Mouse (Mus musculus): ENCODE measurements around the gene Cdh13. TPM values are rescaled to one million over a fixed set of nuclear protein-coding genes. Genes with fewer than 3 reads are reported as not detected.

Cdh13 gene
- polyA plus RNA-seq, 1 experiment from 2014 or later = 2.4 TPM

DNA sequence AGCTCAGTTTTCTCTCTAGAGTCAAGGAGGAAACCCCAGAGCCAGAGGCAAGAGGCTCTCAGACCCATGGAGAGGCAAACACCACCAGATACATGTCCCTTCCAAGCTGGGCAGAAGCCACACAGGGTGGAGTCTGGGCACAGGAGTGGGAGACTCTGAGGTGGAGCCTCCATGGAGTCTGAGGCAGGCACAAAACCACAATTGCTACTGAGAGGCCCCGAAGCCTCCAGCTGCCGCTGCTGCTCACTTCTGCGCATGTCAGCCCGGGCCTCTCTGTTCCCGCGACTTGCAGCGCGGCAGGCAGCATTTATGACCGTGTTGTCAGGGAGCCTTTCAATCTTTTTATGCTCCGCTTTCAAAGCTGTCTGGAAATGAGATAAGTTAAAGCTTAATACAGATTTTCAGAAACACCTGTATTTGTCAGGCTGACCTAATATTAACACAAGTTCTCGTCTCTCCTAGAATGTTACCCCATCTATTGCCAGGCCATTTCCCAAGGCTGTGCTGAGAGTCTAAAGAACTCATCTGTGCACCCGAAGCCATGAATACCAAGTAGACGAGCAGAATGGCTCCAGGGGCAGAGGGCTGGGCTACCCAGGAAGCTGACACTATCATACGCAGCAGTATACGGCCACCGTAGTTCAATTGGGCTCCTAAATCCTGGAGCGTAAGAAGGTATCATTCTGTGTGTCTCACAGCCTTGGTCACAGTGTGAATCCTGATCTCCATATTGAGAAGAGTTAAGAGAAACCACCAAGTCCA, 30.1 kb downstream of the Cdh13 start:
- H3K27ac ChIP-seq (replicated peaks) = no peak overlapping the region; the same call in 1 of the 2 replicates
- H3K4me3 ChIP-seq = no peak overlapping the region
- no peaks in the 10 kb centered on the region for H3K27me3 ChIP-seq (replicated peaks; ENCODE audit: low read depth, poor library complexity, severe bottlenecking)
- 90% methylated on average over 17 of the region's 17 CpGs for WGBS
- H3K9me3 ChIP-seq = no peaks in the 10 kb centered on the region
- H3K36me3 ChIP-seq (replicated peaks) = no peaks in the 10 kb centered on the region
- H3K4me1 ChIP-seq = peaks cover 19% of the 10 kb centered on the region
- DNase-seq (ENCODE audit: low spot score) = no peak

DNA sequence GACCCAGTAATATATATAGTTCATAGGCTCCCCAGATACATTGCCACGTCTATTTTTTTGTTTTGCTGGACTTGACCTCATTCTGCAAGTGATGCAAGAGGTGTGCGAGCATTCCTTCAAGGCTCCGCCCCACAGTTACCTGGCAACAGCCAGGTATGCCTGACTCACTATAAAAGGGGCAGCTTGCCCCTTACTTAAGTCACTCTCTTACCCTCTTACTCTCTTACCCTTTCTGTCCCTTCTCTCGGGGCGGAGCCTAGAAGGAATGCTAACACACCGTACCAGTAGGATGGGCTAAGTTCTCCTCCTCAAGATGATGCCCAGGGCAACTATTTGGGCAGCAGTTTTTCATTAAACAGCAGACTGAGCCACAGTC, 30.6 kb downstream of the Cdh13 start:
- Histone ChIP-seq H3K27me3 (replicated peaks; ENCODE audit: low read depth, poor library complexity, severe bottlenecking) (no peaks in the 10 kb centered on the region), H3K4me1 (peaks cover 14% of the 10 kb centered on the region), H3K27ac (replicated peaks) (no peak overlapping the region), H3K36me3 (replicated peaks) (no peaks in the 10 kb centered on the region), H3K9me3 (no peaks in the 10 kb centered on the region), H3K4me3 (no peak overlapping the region)
- no peak for DNase-seq (ENCODE audit: low spot score)
- WGBS = 84% methylated on average over 6 of the region's 6 CpGs

DNA sequence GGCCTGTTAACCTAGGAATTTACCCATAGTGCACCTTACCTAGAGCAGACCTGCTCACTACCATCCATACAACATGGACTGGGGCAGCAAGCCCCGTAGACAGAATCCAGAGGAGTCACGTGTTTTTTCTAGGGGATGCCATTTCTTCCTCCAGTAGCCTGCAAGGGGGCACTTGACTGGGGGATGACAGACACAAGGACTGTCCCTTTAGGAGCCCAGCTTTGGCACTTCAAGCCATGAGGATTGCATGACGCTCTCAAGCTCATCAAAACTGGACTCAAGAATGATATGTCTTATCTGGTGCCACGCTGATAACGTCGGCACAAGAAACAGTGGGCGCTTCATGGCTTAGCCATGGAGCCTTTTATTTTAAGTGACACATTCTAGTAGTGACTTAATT, 31.4 kb downstream of the Cdh13 start:
- no peak overlapping the region for H3K27ac ChIP-seq (replicated peaks)
- H3K36me3 ChIP-seq (replicated peaks) = no peaks in the 10 kb centered on the region
- H3K27me3 ChIP-seq (replicated peaks; ENCODE audit: low read depth, poor library complexity, severe bottlenecking) = no peaks in the 10 kb centered on the region
- H3K9me3 ChIP-seq = no peaks in the 10 kb centered on the region
- H3K4me3 ChIP-seq = no peak overlapping the region
- WGBS = 89% methylated on average over 7 of the region's 7 CpGs
- DNase-seq (ENCODE audit: low spot score) = no peak
- H3K4me1 ChIP-seq = peaks cover 7% of the 10 kb centered on the region; the same call in 1 of the 2 replicates

DNA sequence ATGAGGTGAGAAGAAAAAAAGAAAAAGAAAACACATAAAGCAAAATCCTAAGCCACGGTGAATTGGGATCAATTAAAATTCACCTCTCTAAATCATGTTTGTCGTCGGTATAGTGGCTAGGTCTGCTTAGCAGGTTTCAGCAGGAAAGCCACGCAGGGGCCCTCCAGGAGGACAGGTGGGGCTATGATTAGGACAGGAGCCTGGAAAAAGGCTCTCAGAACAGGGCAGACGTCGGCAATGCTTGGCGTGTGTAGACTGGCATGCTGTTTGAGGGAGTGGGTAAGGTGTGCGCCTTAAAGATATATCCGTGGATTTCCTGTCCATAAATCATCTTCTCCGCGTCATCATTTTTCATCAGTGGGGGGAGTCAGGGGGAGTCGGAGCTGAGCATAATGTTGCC, 32.9 kb downstream of the Cdh13 start:
- no peaks in the 10 kb centered on the region for H3K36me3 ChIP-seq (replicated peaks)
- no peak overlapping the region for H3K27ac ChIP-seq (replicated peaks)
- WGBS = 86% methylated on average over 12 of the region's 12 CpGs
- no peaks in the 10 kb centered on the region for H3K9me3 ChIP-seq
- no peak for DNase-seq (ENCODE audit: low spot score)
- H3K4me3 ChIP-seq = no peak overlapping the region
- no peaks in the 10 kb centered on the region; the same call in 1 of the 2 replicates for H3K4me1 ChIP-seq
- no peaks in the 10 kb centered on the region for H3K27me3 ChIP-seq (replicated peaks; ENCODE audit: low read depth, poor library complexity, severe bottlenecking)

DNA sequence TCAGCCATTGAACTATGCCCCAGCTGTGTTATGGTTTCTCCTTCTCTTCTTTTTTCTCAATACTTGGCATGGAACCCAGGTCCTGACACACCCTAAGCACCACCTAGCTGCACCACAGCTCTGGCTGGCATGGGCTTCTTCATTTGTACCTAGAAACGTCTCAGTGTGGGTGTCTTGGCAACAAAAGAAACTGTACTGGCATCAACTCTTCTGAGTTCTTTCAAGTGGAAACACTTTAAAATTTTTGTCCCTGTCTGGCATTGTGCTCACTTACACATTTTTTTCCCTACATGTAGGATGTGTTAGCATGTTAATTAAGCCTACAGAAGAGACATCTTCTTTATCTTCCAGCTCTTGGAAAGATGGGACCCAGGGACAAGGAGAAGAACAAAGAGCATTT, 37.0 kb downstream of the Cdh13 start:
- no peaks in the 10 kb centered on the region for H3K4me1 ChIP-seq
- H3K4me3 ChIP-seq = no peak overlapping the region
- H3K27ac ChIP-seq (replicated peaks) = no peak overlapping the region
- WGBS = 86% methylated on average over 1 of the region's 1 CpGs
- no peaks in the 10 kb centered on the region for H3K27me3 ChIP-seq (replicated peaks; ENCODE audit: low read depth, poor library complexity, severe bottlenecking)
- no peaks in the 10 kb centered on the region for H3K36me3 ChIP-seq (replicated peaks)
- no peaks in the 10 kb centered on the region for H3K9me3 ChIP-seq
- no peak for DNase-seq (ENCODE audit: low spot score)

DNA sequence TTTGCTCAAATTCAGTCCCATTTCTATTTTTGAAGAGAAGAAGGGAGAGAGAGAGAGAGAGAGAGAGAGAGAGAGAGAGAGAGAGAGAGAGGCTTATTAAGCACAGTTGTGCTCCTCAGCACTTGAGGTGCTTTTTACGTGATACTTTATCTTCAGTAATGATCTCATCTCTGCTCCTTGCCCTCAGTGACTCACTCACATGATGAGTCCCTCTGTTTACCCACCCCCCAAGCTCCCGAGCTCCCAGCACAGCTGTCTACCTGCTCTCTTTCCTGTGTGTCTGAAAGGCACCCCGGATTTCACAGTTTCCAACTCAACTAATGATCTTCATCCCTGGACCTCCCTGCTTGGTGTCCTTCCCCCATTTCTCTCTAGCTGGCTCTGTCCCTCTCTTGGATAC, 39.9 kb downstream of the Cdh13 start:
- no peak overlapping the region for H3K4me3 ChIP-seq
- whole genome bisulfite sequencing = 80% methylated on average over 3 of the region's 3 CpGs
- no peaks in the 10 kb centered on the region for H3K36me3 ChIP-seq (replicated peaks)
- no peaks in the 10 kb centered on the region for H3K27me3 ChIP-seq (replicated peaks; ENCODE audit: low read depth, poor library complexity, severe bottlenecking)
- no peaks in the 10 kb centered on the region for H3K9me3 ChIP-seq
- no peak overlapping the region for H3K27ac ChIP-seq (replicated peaks)
- DNase-seq (ENCODE audit: low spot score) = no peak
- H3K4me1 ChIP-seq = no peaks in the 10 kb centered on the region

DNA sequence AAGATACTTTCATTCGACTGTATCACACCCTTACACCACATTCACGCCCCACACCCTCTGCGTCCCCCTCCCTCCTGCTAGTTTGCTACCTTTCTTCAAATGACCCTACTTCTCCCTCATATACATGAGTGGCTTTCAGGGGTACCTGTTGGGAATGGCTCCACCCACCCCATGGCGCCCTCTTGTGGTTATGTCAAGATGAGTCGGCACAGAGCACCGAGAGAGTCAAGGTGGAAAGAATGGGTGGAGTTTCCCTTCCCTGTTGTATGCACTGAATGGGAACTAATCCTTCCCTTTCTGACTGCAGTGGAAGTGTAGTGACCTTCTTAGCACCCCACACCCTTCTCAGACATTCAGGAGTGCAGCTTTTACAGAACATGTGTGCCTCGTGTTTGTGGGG, 51.4 kb downstream of the Cdh13 start:
- H3K9me3 ChIP-seq = no peaks in the 10 kb centered on the region
- 78% methylated on average over 7 of the region's 7 CpGs for WGBS

DNA sequence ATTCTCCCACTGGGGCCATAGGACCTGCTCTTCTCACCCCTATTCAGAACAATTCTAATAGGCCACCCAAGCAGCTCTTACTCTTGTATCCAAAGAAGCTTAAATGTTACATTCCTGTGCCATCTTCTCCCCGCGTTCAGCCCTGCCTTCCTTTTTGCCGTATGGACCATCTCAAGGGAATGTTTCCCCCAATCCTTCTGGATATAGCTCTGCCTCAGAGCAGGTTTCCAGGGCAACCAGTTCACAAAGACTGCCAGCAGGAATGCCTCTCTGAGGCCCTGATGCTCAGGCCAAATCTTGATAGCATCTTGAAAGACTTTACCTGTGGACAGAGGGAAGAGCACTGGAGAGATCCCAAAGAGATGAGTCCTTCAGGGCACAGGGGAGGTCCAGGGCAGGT, 56.2 kb downstream of the Cdh13 start:
- WGBS = 85% methylated on average over 3 of the region's 3 CpGs
- no peak for DNase-seq (ENCODE audit: low spot score)
- Histone ChIP-seq H3K4me1 (peaks cover 9% of the 10 kb centered on the region; the same call in 1 of the 2 replicates), H3K27me3 (replicated peaks; ENCODE audit: low read depth, poor library complexity, severe bottlenecking) (no peaks in the 10 kb centered on the region), H3K27ac (replicated peaks) (no peak overlapping the region), H3K4me3 (no peak overlapping the region), H3K9me3 (no peaks in the 10 kb centered on the region), H3K36me3 (replicated peaks) (no peaks in the 10 kb centered on the region)

More for the DNA sequence above, 51.4 kb downstream of the Cdh13 start:
- Histone ChIP-seq H3K27ac (replicated peaks) (no peak overlapping the region), H3K27me3 (replicated peaks; ENCODE audit: low read depth, poor library complexity, severe bottlenecking) (no peaks in the 10 kb centered on the region), H3K4me3 (no peak overlapping the region), H3K4me1 (no peaks in the 10 kb centered on the region), H3K36me3 (replicated peaks) (no peaks in the 10 kb centered on the region)
- DNase-seq (ENCODE audit: low spot score) = no peak

DNA sequence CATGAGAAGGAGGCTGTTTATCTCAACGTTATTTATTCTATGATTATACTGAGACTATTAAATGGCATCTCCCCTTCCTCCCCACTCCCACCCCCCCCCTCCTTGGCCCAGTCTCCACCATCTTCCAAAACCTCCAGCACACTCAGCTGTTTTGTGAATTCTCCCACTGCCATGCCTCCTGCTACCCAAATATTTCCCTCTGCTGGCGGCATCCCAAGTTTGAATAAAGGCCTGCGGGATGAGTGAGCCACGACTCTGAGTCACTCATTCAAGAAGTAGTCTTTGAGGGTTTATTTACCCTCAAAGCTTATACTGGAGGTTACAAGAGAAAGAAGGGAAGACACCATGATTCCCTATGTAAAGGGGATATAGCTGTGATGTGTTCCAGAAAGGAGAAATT, 59.7 kb downstream of the Cdh13 start:
- 79% methylated on average over 4 of the region's 4 CpGs for WGBS

DNA sequence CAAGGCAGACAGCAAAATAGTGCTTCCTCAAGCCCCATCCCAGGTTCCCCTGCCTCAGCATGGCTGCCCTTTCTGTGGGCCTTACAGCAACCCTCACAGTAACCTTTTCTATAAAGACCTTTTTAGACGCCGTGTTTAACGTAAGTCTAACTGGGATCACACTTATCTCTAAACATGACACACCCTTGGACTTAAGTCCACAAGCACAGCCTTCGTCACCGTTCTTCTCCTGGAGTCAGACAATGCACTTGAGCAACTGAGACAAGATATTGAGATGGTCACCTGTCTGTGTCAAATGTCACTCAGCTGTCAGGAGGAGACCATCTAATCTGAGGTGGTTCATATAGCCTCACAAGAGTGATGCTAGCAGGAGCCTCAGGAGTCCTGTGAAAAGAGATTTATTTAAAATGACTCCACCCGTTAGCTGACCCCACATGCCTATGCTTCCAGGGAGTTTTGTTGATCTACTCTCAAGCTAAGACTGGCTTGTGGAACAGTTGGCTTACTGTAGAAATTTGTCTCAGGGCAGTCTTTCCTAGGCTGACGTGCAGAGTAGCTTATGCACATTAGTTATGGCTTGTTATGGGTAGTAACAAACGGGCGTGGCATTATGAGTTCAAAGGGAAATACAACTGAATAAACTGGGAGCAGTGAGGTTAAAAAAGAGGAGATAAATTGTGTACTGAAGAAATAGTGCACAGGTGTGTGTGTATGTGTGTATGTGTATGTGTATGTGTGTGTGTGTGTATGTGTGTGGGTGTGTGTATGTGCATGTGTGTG, 65.4 kb downstream of the Cdh13 start:
- H3K27me3 ChIP-seq (replicated peaks; ENCODE audit: low read depth, poor library complexity, severe bottlenecking) = no peaks in the 10 kb centered on the region
- WGBS = 88% methylated on average over 9 of the region's 9 CpGs
- H3K9me3 ChIP-seq = no peaks in the 10 kb centered on the region
- H3K4me1 ChIP-seq = peaks cover 6% of the 10 kb centered on the region; the same call in 1 of the 2 replicates
- no peak for DNase-seq (ENCODE audit: low spot score)
- no peak overlapping the region for H3K27ac ChIP-seq (replicated peaks)
- H3K36me3 ChIP-seq (replicated peaks) = no peaks in the 10 kb centered on the region
- H3K4me3 ChIP-seq = no peak overlapping the region

More for the DNA sequence above, 59.7 kb downstream of the Cdh13 start:
- no peaks in the 10 kb centered on the region for H3K27me3 ChIP-seq (replicated peaks; ENCODE audit: low read depth, poor library complexity, severe bottlenecking)
- peaks cover 11% of the 10 kb centered on the region; the same call in 1 of the 2 replicates for H3K4me1 ChIP-seq
- no peaks in the 10 kb centered on the region for H3K9me3 ChIP-seq
- H3K36me3 ChIP-seq (replicated peaks) = no peaks in the 10 kb centered on the region
- DNase-seq (ENCODE audit: low spot score) = no peak
- no peak overlapping the region for H3K27ac ChIP-seq (replicated peaks)
- no peak overlapping the region for H3K4me3 ChIP-seq

DNA sequence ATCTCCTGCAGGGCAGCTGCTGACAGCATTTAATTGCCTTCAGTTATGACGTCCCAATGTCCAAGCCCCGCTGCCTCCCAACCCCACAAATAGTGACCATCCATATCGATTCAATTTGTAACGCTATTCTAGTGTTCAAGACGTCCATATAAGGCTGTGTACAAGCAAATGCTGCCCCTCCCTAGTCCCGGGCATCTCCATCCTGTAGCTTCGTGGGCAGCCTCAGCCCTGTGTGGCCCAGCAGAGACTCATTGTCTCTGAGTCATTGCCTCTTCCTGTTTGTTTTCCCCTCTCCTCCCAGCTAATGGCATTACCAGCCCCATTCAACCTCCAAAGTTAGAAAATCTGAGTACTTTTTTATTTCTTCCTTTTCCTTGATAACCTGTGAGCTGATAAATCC, 66.6 kb downstream of the Cdh13 start:
- DNase-seq (ENCODE audit: low spot score) = no peak
- H3K27me3 ChIP-seq (replicated peaks; ENCODE audit: low read depth, poor library complexity, severe bottlenecking) = no peaks in the 10 kb centered on the region
- 52% methylated on average over 7 of the region's 7 CpGs for WGBS

DNA sequence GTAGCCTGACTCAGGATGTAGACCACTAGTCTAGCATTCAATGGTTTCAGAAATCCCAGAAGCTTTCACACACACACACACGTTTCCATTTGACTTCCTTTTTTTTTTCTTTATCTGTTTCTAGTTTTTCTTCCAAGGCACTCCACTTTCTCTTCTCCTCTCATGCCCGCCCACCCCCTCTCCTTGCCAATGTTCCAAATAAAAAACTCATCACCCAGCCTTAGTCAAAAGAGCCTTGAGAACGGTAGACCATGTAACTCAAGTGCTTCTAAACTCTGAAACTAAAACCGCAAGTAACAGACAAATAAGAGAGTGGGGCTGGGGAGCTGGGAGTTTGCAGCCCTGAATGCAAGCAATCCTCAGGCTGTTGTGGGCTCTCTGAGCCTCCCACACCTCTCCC, 69.5 kb downstream of the Cdh13 start:
- Histone ChIP-seq H3K4me3 (no peak overlapping the region), H3K9me3 (no peaks in the 10 kb centered on the region), H3K27me3 (replicated peaks; ENCODE audit: low read depth, poor library complexity, severe bottlenecking) (no peaks in the 10 kb centered on the region), H3K27ac (replicated peaks) (no peak overlapping the region), H3K36me3 (replicated peaks) (no peaks in the 10 kb centered on the region), H3K4me1 (no peaks in the 10 kb centered on the region)
- 79% methylated on average over 4 of the region's 4 CpGs for WGBS
- no peak for DNase-seq (ENCODE audit: low spot score)

More for the DNA sequence above, 66.6 kb downstream of the Cdh13 start:
- H3K27ac ChIP-seq (replicated peaks) = no peak overlapping the region
- H3K36me3 ChIP-seq (replicated peaks) = no peaks in the 10 kb centered on the region
- no peaks in the 10 kb centered on the region for H3K9me3 ChIP-seq
- no peak overlapping the region for H3K4me3 ChIP-seq
- H3K4me1 ChIP-seq = no peaks in the 10 kb centered on the region

DNA sequence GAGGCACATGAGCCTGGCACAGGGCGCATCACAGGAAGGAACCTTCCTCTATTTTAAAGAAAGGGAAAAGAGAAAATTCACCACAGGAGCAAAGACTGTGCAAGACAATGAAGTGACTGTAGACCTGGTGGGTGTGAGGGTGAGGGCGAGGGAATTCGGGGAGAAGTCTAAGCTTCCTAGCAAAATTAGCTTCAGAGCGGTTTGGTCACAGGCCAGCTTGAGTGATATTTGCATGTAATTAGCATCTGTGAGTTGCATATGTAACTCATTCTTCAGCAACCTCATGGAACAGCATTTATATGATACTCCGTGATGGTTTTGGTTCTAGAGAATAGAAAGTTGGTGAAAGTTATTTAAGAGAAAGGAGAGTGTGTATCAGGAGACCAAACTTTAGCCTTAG, 73.5 kb downstream of the Cdh13 start:
- no peaks in the 10 kb centered on the region for H3K9me3 ChIP-seq

More for the DNA sequence above, 73.5 kb downstream of the Cdh13 start:
- Histone ChIP-seq H3K4me1 (no peaks in the 10 kb centered on the region), H3K4me3 (no peak overlapping the region), H3K27me3 (replicated peaks; ENCODE audit: low read depth, poor library complexity, severe bottlenecking) (no peaks in the 10 kb centered on the region), H3K36me3 (replicated peaks) (no peaks in the 10 kb centered on the region), H3K27ac (replicated peaks) (no peak overlapping the region)
- DNase-seq (ENCODE audit: low spot score) = no peak
- WGBS = 88% methylated on average over 5 of the region's 5 CpGs
